Mouse (Mus musculus): ENCODE data around the gene 2510002D24Rik. TPM values are rescaled to one million over a fixed set of nuclear protein-coding genes. Genes with fewer than 3 reads are reported as not detected.
"Not testable (repeated sequence)": the region's sequence is repeated elsewhere in the genome, so short reads cannot be mapped to it uniquely, and the experiment has no call there.

Gene 2510002D24Rik
- total RNA-seq, 2 experiments from 2014 or later: 14.9 to 15.9 TPM

DNA sequence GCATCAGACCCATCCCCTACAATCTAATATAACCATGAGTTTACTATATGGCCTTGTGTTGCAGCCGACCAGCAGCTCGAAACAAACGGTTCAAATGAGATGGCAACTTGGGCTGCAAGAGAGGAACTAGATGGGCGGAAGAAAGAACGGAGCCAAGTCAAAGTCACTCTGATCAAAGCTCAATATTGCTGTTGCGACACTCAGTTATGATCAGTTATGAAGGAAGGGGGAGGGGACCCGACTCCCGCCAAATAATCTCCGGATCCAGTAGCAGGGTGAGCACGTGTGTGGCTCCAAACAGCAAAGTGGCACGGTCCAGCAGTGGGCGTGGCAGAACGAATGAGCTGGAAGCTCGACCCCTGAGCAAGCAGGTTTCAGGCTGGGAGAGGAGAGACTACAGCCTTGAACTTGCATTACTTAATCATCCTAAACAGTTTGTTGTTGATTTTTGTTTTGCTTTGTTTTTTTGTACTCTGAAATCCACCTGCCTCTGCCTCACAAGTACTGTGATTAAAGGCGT is 10.0 kb downstream of the 2510002D24Rik start:
- DNase-seq (ENCODE audit: low spot score in 2 of 2): no peak

- not testable (repeated sequence) for DNase-seq (ENCODE audit: low spot score in 2 of 2)
These were observed 13.3 kb downstream of the 2510002D24Rik start for GRCm38 (mm10) chr16:18849521-18850190.

DNA sequence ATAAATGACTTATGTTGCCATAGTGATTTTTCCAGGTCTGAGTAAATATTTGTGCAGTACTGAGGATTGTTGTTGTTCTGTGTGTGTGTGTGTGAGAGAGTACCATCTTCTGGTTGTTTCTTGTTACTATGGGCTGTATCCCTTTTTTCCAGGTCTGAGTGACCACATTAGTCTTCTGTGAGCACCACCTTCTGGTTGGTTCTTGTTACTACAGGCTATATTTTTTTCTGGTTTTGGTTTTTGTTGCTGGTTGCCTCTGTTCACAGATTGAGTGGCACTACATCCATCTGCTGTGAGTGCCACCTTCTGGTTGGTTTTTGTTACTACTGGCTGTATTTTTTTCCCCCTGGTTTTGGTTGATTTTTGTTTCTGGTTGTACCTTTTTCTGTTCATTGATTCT is 22.2 kb downstream of the 2510002D24Rik start:
- no peak for DNase-seq (ENCODE audit: low spot score in 2 of 2)

DNA sequence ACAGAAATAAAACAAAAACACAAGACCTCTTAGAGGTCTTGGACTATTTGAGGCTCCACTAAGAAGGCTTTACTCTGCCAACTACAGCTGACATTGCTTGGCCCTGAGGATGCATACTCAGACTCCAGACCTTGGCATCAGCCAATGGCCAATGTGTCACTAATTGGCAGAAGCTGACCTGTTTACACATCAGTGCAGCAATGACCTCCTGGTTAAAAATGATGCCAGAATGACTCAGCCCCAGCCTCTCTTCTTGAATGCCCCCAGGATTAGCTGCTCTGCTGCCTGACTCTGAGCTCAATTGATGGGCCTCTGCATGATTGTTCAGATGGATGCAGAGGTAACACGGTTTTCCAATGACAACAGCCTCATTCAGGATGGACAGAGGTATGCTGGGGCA is 23.8 kb downstream of the 2510002D24Rik start:
- peak in 1 of 2 experiments; percentile 18 for DNase-seq (ENCODE audit: low spot score in 2 of 2)

DNA sequence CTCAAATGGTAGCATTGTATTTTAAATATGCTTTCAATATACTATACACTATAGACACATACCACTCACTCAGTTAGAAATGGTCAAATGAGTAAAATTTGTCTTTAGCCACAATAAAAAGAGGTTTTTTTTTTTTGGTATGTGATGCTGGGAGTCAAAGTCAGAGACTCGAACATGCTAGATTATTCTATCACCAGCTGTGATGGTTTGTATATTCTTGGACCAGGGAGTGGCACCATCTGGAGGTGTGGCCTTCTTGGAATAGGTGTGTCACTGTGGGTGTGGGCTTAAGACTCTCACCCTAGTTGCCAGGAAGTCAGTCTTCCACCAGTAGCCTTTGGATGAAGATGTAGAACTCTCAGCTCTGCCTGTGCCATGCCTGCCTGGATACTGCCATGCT is 34.1 kb downstream of the 2510002D24Rik start:
- DNase-seq (ENCODE audit: low spot score in 2 of 2): not testable (repeated sequence)

- no peak for DNase-seq (ENCODE audit: low spot score in 2 of 2)
These were observed 39.7 kb downstream of the 2510002D24Rik start for GRCm38 (mm10) chr16:18876091-18876441.

- DNase-seq (ENCODE audit: low spot score in 2 of 2): peak; percentile 96
These were observed 40.3 kb downstream of the 2510002D24Rik start, which contains the start of the genes Mrpl40 and Hira for GRCm38 (mm10) chr16:18876442-18877308. Gene Mrpl40 (minus strand): TSS chr16:18876862. Gene Hira (plus strand): TSS chr16:18877037.

DNA sequence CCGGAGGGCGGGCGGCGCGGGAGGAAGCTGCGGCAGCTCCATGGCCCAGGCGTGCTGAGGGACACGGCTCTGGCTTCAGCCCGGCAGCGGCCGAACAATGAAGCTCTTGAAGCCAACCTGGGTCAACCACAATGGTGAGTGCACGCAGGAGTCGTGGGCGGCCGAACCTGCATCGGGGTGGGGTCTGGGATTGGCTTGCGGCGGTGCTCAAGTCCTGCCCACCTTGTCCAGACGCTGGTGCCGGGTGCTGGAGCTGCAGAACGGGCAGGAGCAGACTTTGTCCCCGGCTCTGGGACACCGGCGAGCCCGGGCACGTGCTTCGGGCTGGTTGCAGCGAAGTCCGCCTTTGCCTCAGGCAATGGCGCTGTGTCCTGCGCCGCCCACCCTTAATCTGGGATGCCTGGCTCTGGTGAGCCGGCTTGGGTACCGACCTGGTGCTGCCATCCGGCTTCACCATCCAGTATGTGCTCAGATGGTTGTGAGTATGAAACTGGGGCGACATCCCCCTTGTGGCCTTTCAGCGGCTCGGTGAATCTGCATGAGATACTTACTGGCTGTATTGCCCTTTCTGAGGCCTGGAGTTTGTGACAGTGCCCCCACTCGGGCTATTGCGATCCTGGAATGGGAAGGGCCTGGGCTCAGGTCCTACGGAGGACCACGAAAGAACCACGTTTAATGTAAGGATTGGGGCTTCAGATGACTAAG is 41.2 kb downstream of the 2510002D24Rik start:
- peak; percentile 25 to 60 for DNase-seq (ENCODE audit: low spot score in 2 of 2)

DNA sequence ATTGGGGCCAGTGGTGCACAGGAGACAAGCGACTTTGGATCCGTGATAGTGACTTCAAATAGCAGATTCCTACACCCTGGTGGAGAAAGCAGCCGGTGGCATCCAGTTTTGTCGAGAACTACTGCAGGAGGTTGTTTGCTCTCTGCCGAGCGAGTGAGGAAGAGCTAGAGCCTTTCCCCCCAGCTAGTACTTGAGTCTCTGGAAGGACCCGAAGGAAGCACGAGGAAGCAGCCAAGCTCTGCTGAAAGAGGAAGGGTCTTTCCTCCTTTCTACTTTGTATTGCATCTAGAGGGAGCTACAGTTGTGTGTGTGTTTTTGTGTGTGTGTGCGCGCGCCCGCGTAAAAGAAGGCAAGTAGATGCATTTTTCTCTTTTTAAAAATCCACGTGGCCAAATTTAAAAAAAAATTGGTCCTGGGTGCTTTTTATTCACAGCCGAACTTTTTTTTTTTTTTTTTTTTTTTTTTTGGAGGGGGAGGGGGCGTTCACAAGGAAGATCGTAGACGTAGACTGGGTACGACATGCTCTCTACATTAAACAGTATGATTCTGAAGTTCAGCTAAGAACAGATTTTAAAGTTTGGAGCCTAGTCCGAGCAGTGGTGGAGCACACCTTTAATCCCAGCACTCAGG is 41.8 kb downstream of the 2510002D24Rik start:
- DNase-seq (ENCODE audit: low spot score in 2 of 2): no peak

DNA sequence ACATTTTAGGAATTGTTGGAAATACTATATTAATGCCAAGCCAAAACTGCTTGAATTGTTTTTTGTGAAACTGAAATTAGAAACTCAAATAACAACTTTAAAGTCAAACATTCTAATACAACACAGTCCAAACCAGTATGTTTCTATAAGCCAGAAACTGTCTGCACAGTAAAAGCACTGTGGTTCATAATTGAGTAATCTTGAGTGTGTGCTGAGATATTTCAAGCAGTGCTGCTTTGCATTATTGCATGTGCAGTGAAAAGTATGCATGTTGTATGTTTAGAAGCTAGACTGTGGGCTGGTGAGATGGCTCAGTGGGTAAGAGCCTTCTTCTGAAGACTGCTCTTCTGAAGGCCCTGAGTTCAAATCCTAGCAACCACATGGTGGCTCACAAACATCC is 47.7 kb downstream of the 2510002D24Rik start:
- DNase-seq (ENCODE audit: low spot score in 2 of 2): no peak

Other genes with a start within 250 kb of the 2510002D24Rik start
- 10 to 100 TPM in 1 of 2 experiments, 1 to 10 TPM in 1; 3.9 to 10.8 TPM for gene Tbx1, start 245.9 kb upstream of the 2510002D24Rik start, total RNA-seq (2021)
- gene Gp1bb, start 214.2 kb upstream of the 2510002D24Rik start, total RNA-seq (2021): under 1 TPM in 1 of 2 experiments, not detected in 1; 0.27 TPM
- gene Gm49601, start 210.2 kb upstream of the 2510002D24Rik start, total RNA-seq (2021): 1 to 10 TPM; 2.2 to 3.6 TPM
- 10 to 100 TPM; 11.3 to 12.9 TPM for gene Sept5, start 206.6 kb upstream of the 2510002D24Rik start, total RNA-seq (2021)
- 10 to 100 TPM; 47.8 to 59.5 TPM for gene Cldn5, start 59.7 kb upstream of the 2510002D24Rik start, total RNA-seq (2021)
- gene Ufd1, start 24.8 kb upstream of the 2510002D24Rik start, total RNA-seq (2021): 10 to 100 TPM; 55.4 to 68.1 TPM
- gene Cdc45, start 24.6 kb upstream of the 2510002D24Rik start, total RNA-seq (2021): 10 to 100 TPM in 1 of 2 experiments, 1 to 10 TPM in 1; 9.5 to 10.5 TPM
- 1 to 10 TPM; 4.2 TPM for gene Gm28539, start within 50 bp of the 2510002D24Rik start, total RNA-seq (2021)
- 10 to 100 TPM; 45.8 to 47.6 TPM for gene Mrpl40, start 40.3 kb downstream of the 2510002D24Rik start, total RNA-seq (2021)
- 10 to 100 TPM; 38.9 to 44.8 TPM for gene Hira, start 40.5 kb downstream of the 2510002D24Rik start, total RNA-seq (2021)